Mouse (Mus musculus): Measurements from ENCODE around the gene Jak2.

GRCm38 (mm10) chr19:29215811-29216509 is 35.7 kb upstream of the Jak2 start:
- no peak for TF ChIP-seq CTCF (IDR thresholded peaks at IDR 0.05; ENCODE audit: control insufficient read depth, insufficient read depth, insufficient replicate concordance, low read depth, low read length)
- no peak for TF ChIP-seq POLR2A (IDR thresholded peaks at IDR 0.05; ENCODE audit: control insufficient read depth, low read depth, low read length)

Measured in testis, adult 2 months (tissue).